Mouse (Mus musculus) urinary bladder, postnatal 10 days (tissue): Measurements from ENCODE around the gene Cldn7.
A peak's percentile ranks its signal among the peaks of the same experiment; 100 is the strongest.

Experiments
- DNase-seq: peaks from one replicate; pipeline ENCODE4 v3.0.0; 2022; ENCODE audit warnings: low spot score

The Cldn7 gene

GRCm38 (mm10) chr11:69956218-69956617 is 8.4 kb upstream of the Cldn7 start:
- no peak for DNase-seq

GRCm38 (mm10) chr11:69960616-69961015 is 4.0 kb upstream of the Cldn7 start:
- no peak for DNase-seq

- no peak for DNase-seq
These were observed 2.7 kb upstream of the Cldn7 start for GRCm38 (mm10) chr11:69961841-69962240.

GRCm38 (mm10) chr11:69965271-69966005 is 859 bp downstream of the Cldn7 start:
- no peak for DNase-seq

- no peak for DNase-seq
These were observed 1.7 kb downstream of the Cldn7 start for GRCm38 (mm10) chr11:69966006-69966859.

GRCm38 (mm10) chr11:69966860-69967517 is 2.4 kb downstream of the Cldn7 start:
- DNase-seq: no peak

GRCm38 (mm10) chr11:69968793-69969192 is 4.2 kb downstream of the Cldn7 start:
- DNase-seq: no peak

GRCm38 (mm10) chr11:69970222-69970621 is 5.6 kb downstream of the Cldn7 start:
- DNase-seq: no peak

GRCm38 (mm10) chr11:69970775-69971174 is 6.2 kb downstream of the Cldn7 start:
- no peak for DNase-seq

- no peak for DNase-seq
These were observed 10.3 kb downstream of the Cldn7 start for GRCm38 (mm10) chr11:69974907-69975306.

- no peak for DNase-seq
These were observed 11.7 kb downstream of the Cldn7 start for GRCm38 (mm10) chr11:69976271-69976670.

- no peak for DNase-seq
These were observed 15.2 kb downstream of the Cldn7 start for GRCm38 (mm10) chr11:69979827-69980195.

- DNase-seq: peak; percentile 90
These were observed 15.9 kb downstream of the Cldn7 start for GRCm38 (mm10) chr11:69980196-69981140.

- no peak for DNase-seq
These were observed 16.7 kb downstream of the Cldn7 start, which contains the start of gene Ctdnep1 for GRCm38 (mm10) chr11:69981141-69981762. TSS of gene Ctdnep1 (plus strand) at chr11:69981156.

GRCm38 (mm10) chr11:69982225-69982624 is 17.6 kb downstream of the Cldn7 start, which contains the start of gene Elp5:
TSS of gene Elp5 (minus strand) at chr11:69982517.
- no peak for DNase-seq

- no peak for DNase-seq
These were observed 18.3 kb downstream of the Cldn7 start for GRCm38 (mm10) chr11:69982877-69983276.

- DNase-seq: no peak
These were observed 18.8 kb downstream of the Cldn7 start for GRCm38 (mm10) chr11:69983377-69983776.

GRCm38 (mm10) chr11:69984431-69984830 is 19.9 kb downstream of the Cldn7 start:
- no peak for DNase-seq

GRCm38 (mm10) chr11:69989949-69990348 is 25.4 kb downstream of the Cldn7 start:
- DNase-seq: no peak

GRCm38 (mm10) chr11:69990850-69991691 is 26.5 kb downstream of the Cldn7 start, which contains the start of gene Gabarap:
TSS of gene Gabarap (plus strand) at chr11:69991143.
- peak; percentile 91 for DNase-seq
